Mouse (Mus musculus): Measurements from ENCODE around the gene Jmjd7.

Gene Jmjd7

GRCm38 (mm10) chr2:120012924-120013323, 14.4 kb upstream of the Jmjd7 start:
- DNase-seq, result no peak

GRCm38 (mm10) chr2:120013831-120014486, 13.3 kb upstream of the Jmjd7 start:
- DNase-seq, result no peak

GRCm38 (mm10) chr2:120015882-120016281, 11.4 kb upstream of the Jmjd7 start:
- DNase-seq, result no peak

- no peak for DNase-seq
These were observed 9.7 kb upstream of the Jmjd7 start for GRCm38 (mm10) chr2:120017599-120017998.

GRCm38 (mm10) chr2:120024337-120024736, 2.9 kb upstream of the Jmjd7 start:
- no peak for DNase-seq

- DNase-seq, result no peak
These were observed 658 bp downstream of the Jmjd7 start for GRCm38 (mm10) chr2:120027950-120028331.

GRCm38 (mm10) chr2:120030380-120030779, 3.1 kb downstream of the Jmjd7 start:
- DNase-seq, result no peak

GRCm38 (mm10) chr2:120032726-120033467, 5.6 kb downstream of the Jmjd7 start, which contains the start of gene Pla2g4b:
Gene Pla2g4b, plus strand, starts transcription at chr2:120033417.
- no peak for DNase-seq

- DNase-seq, result peak; percentile 32
These were observed 6.4 kb downstream of the Jmjd7 start for GRCm38 (mm10) chr2:120033726-120034125.

- DNase-seq, result peak; percentile 18
These were observed 10.5 kb downstream of the Jmjd7 start for GRCm38 (mm10) chr2:120037744-120038143.

GRCm38 (mm10) chr2:120040991-120041390, 13.7 kb downstream of the Jmjd7 start:
- DNase-seq, result no peak

GRCm38 (mm10) chr2:120044101-120044603, 16.9 kb downstream of the Jmjd7 start:
- DNase-seq, result peak; percentile 69

- DNase-seq, result no peak
These were observed 17.4 kb downstream of the Jmjd7 start for GRCm38 (mm10) chr2:120044676-120045075.

GRCm38 (mm10) chr2:120046486-120047310, 19.4 kb downstream of the Jmjd7 start:
- no peak for DNase-seq

GRCm38 (mm10) chr2:120048173-120048572, 20.9 kb downstream of the Jmjd7 start:
- DNase-seq, result no peak

GRCm38 (mm10) chr2:120049632-120050274, 22.5 kb downstream of the Jmjd7 start:
- peak; percentile 80 for DNase-seq

GRCm38 (mm10) chr2:120051405-120051804, 24.1 kb downstream of the Jmjd7 start:
- DNase-seq, result no peak

- DNase-seq, result no peak
These were observed 27.7 kb downstream of the Jmjd7 start for GRCm38 (mm10) chr2:120054771-120055552.

- no peak for DNase-seq
These were observed 28.6 kb downstream of the Jmjd7 start for GRCm38 (mm10) chr2:120055923-120056322.

GRCm38 (mm10) chr2:120058818-120059217, 31.5 kb downstream of the Jmjd7 start:
- DNase-seq, result peak; percentile 45

- peak; percentile 61 for DNase-seq
These were observed 32.2 kb downstream of the Jmjd7 start for GRCm38 (mm10) chr2:120059466-120059865.

GRCm38 (mm10) chr2:120060190-120060589, 32.9 kb downstream of the Jmjd7 start:
- DNase-seq, result peak; percentile 86

Measured in lung, postnatal 36 days (tissue).